Mouse (Mus musculus) brain, embryonic 14.5 days (tissue): ENCODE results near the gene Cldn2.

ENCODE experiments used
- CTCF ChIP-seq: fragments of 200-500 bp; IDR thresholded peaks from 2 replicates; pipeline ENCODE4 v1.5.1; 2012; ENCODE audit warnings: inconsistent platforms, mild to moderate bottlenecking, moderate library complexity, borderline replicate concordance; ENCODE audit not compliant: insufficient read depth, insufficient read length; ENCODE audit errors: extremely low read depth
- POLR2A ChIP-seq: fragments of 200-500 bp; IDR thresholded peaks from 2 replicates; pipeline ENCODE4 v1.6.1; 2012; ENCODE audit warnings: mild to moderate bottlenecking, inconsistent platforms, borderline replicate concordance; ENCODE audit not compliant: poor library complexity, insufficient read depth, insufficient read length, severe bottlenecking; ENCODE audit errors: extremely low read depth

DNA sequence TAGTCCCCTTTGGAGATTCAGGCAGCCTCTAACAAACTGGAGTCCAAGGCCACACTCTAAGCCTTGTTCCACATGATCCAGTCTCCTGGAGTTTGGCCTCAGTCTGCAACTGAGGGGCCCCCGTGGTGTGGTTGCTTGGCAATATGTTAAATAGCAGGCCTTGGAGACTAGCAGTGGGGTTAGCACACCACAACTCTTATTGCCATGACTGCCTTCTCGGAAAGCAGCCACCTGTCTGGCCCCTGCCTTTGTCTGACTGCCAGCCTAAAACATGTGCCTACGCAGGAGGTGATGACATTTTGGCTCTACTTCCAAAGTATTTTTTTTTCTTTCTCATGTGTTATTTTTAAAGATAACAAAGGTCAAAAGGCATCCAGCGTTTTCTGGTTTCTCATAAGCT, 7.5 kb downstream of the Cldn2 start:
- TF ChIP-seq CTCF, result no peak
- no peak for TF ChIP-seq POLR2A
